Mouse (Mus musculus) stomach, embryonic 14.5 days (tissue): Measurements from ENCODE around the gene Idh2. TPM values are rescaled to one million over a fixed set of nuclear protein-coding genes. Genes with fewer than 3 reads are reported as not detected.

Experiments used
- ATAC-seq: fragments of 200-750 bp; cut with Nextera tagmentation; 2 replicates; pipeline ENCODE4 v1.8.0; 2017; ENCODE audit warnings: low read depth, moderate TSS enrichment; ENCODE audit not compliant: insufficient number of reproducible peaks, insufficient read depth, low FRiP score
- H3K27ac ChIP-seq: fragments of 300-500 bp; sonication (generic); 2 replicates; pipeline ENCODE4 v1.5.1; 2014; ENCODE audit warnings: mild to moderate bottlenecking, low read length, moderate library complexity, mixed read lengths
- H3K27me3 ChIP-seq: fragments of 300-500 bp; sonication (generic); 2 replicates; pipeline ENCODE4 v1.6.1; 2014; ENCODE audit warnings: low read length, control low read depth, mixed read lengths; ENCODE audit not compliant: control insufficient read depth, insufficient read depth
- H3K36me3 ChIP-seq: fragments of 300-500 bp; sonication (generic); 2 replicates; pipeline ENCODE4 v1.6.1; 2014; ENCODE audit warnings: mild to moderate bottlenecking, control low read depth, low read length, moderate library complexity, mixed read lengths; ENCODE audit not compliant: control insufficient read depth, insufficient read depth
- H3K4me1 ChIP-seq: fragments of 300-500 bp; sonication (generic); 2 replicates; pipeline ENCODE4 v1.6.1; 2014; ENCODE audit warnings: low read length, control low read depth, mixed read lengths; ENCODE audit not compliant: control insufficient read depth, insufficient read depth
- H3K4me2 ChIP-seq: fragments of 300-500 bp; sonication (generic); replicated peaks from 2 replicates; pipeline ENCODE4 v1.6.1; 2014; ENCODE audit warnings: low read depth, low read length, control low read depth
- H3K4me3 ChIP-seq: fragments of 300-500 bp; sonication (generic); 2 replicates; pipeline ENCODE4 v1.5.1; 2014; ENCODE audit warnings: low read depth, low read length, control low read depth
- H3K9ac ChIP-seq: fragments of 300-500 bp; sonication (generic); replicated peaks from 2 replicates; pipeline ENCODE4 v1.6.1; 2014; ENCODE audit warnings: low read depth, mild to moderate bottlenecking, control low read depth, low read length, moderate library complexity, mixed read lengths
- H3K9me3 ChIP-seq: fragments of 300-500 bp; sonication (generic); 2 replicates; pipeline ENCODE4 v1.6.1; 2016; ENCODE audit warnings: low read depth, low read length, control low read depth; ENCODE audit not compliant: control insufficient read depth
- WGBS: fragments of 180-500 bp; shearing (Covaris S2); extraction: QIAGEN DNeasy Blood & Tissue Kit; methylation state at CpG from one replicate; pipeline ENCODE4 v1.1.7; 2014; 5-methylcytosine and 5-hydroxymethylcytosine counted together
- polyA plus RNA-seq: library from polyadenylated mRNA; unstranded; fragments of >200 nt; fragmentation: Nextera tagmentation; extraction: Ambion mirVana; gene quantifications from 2 replicates; pipeline ENCODE4 v1.2.1, GENCODE M21; 2014

Gene Idh2
- 613 and 615 TPM in 2 replicates for polyA plus RNA-seq

DNA sequence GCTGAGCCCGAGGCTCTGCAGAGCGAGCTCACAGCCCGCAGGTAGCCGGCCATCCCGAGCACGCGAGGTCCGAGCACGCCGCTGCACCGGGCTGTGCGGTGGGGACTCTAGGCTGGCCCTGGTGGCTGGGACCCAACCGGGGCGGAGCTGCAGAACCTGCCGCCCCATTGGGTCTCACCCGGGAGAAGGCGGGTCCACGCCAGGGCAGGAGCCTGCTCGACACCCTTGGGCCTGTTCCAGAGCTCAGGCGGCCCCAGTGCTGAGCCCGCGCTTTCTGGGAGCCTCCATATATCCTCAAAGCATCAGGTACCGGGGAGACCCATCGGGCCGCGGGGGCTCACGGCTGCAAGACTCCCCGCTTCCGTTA lies at the start of gene Idh2:
Idh2 (minus strand) TSS at position 169 of the 367 bp plus-strand sequence.
- Histone ChIP-seq H3K4me3 (peak within 1 kb of the TSS; percentile 98), H3K4me1 (peaks cover 26% of the 10 kb centered on the region), H3K4me2 (peak within 1 kb of the TSS; percentile 93), H3K27ac (peak within 1 kb of the TSS; percentile 97), H3K27me3 (no peaks in the 10 kb centered on the region), H3K9ac (peak within 1 kb of the TSS; percentile 98), H3K9me3 (no peaks in the 10 kb centered on the region), H3K36me3 (peaks cover 4% of the 10 kb centered on the region)
- ATAC-seq = peak; percentile 96
- under 1% methylated on average over 29 of the region's 29 CpGs for WGBS

DNA sequence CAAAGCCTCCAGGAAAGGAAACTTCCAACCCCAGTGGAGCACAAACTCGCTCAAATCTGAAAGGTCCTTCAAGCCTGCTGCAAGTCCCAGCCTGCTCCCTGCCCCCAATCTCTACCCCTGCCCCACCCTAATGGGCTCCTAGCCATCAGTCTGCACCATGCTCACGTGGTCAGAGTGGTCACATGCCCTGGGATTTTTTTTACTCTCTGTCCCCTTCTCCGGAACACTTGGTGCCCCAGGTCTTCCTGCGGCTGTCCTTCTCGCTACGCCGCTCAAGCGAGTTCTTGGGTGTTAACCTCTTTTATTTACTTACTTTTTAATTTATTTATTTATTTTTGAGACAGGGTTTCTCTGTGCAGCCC lies 45.7 kb upstream of the Idh2 start:
- 62% methylated on average over 8 of the region's 8 CpGs for WGBS
- Histone ChIP-seq H3K27ac (peak overlapping the region; percentile 88; the same call in 1 of the 2 replicates), H3K4me1 (peaks cover 6% of the 10 kb centered on the region), H3K4me3 (no peak overlapping the region), H3K27me3 (no peaks in the 10 kb centered on the region), H3K4me2 (no peak overlapping the region), H3K9me3 (no peaks in the 10 kb centered on the region), H3K36me3 (no peaks in the 10 kb centered on the region), H3K9ac (no peak overlapping the region)
- peak; percentile 47; the same call in 1 of the 2 replicates for ATAC-seq

DNA sequence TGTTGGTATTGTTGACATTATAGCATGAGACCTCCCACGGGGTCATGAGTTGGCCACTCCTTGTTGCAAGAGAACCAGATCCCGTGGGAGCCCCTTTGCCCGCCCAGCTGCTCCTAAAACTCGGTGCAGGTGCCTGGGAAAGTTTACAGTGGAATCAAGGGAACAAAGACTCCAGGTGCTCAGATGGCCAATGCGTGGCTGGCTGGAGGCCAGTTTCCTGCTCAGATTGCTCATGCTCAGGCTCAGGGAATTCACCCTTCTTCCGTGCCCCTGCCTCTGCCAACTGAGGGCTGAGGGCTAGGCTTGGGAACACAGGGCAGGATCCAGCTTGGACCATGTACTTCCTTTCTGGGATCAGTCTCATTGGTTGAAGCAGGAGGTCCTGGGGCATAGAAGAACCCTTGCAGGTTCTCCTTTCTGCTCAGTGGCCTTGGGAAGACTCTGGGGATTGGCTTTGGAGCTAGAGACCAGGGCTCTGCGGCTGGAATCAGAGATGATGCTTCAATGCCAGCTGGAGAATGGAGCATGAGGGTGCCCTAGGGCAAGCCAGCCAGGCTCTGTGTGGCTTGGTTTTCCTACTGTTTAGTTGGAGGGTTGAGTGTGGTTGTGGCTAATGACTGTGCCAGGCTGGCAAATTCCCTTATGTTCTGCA lies 45.2 kb upstream of the Idh2 start:
- ATAC-seq = peak; percentile 70
- peak overlapping the region; percentile 88 for H3K27ac ChIP-seq
- no peak overlapping the region for H3K4me2 ChIP-seq
- H3K4me3 ChIP-seq = no peak overlapping the region
- H3K9me3 ChIP-seq = no peaks in the 10 kb centered on the region
- peaks cover 6% of the 10 kb centered on the region for H3K4me1 ChIP-seq
- H3K27me3 ChIP-seq = no peaks in the 10 kb centered on the region
- no peak overlapping the region for H3K9ac ChIP-seq
- no peaks in the 10 kb centered on the region for H3K36me3 ChIP-seq
- 39% methylated on average over 7 of the region's 7 CpGs for WGBS

DNA sequence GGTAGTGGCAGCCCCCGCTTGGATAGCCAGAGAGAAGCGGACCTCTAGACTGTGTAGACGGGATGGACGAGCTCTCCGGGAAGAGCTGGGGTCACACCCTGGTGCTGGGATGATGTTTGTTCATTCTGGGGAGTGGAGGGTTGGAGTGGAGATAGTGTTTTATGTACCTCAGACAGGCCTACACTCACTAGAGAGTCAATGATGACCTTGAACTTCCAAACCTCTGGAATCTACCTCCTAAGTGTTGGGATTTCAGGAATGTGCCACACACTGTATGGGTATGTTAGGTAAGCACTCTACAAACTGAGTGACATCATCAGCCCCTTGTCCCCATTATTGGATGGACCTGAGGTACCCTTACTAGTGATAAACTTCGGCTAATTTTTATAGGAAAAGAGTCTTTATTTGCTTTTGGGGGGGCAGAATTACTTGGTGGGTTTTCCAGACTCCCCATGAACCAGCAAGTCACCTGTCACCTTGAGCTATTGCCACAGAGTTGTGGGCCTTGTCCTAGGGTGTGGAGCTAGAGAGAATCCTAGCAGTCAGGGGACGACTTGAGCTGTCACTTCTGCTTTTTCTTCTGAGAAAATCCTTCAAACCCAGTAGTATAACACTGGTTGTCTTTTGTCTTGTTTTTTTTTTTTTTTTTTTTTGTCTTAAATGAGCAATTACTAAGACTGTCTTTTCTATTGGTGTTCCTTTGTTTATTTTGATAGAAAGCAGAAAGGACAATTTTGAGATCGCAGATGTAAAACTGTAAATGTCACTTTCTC lies 43.5 kb upstream of the Idh2 start:
- Histone ChIP-seq H3K27ac (no peak overlapping the region), H3K4me1 (peaks cover 6% of the 10 kb centered on the region), H3K9ac (no peak overlapping the region), H3K4me3 (no peak overlapping the region), H3K27me3 (no peaks in the 10 kb centered on the region), H3K9me3 (no peaks in the 10 kb centered on the region), H3K36me3 (no peaks in the 10 kb centered on the region), H3K4me2 (no peak overlapping the region)
- ATAC-seq = no peak
- WGBS = 79% methylated on average over 8 of the region's 8 CpGs

DNA sequence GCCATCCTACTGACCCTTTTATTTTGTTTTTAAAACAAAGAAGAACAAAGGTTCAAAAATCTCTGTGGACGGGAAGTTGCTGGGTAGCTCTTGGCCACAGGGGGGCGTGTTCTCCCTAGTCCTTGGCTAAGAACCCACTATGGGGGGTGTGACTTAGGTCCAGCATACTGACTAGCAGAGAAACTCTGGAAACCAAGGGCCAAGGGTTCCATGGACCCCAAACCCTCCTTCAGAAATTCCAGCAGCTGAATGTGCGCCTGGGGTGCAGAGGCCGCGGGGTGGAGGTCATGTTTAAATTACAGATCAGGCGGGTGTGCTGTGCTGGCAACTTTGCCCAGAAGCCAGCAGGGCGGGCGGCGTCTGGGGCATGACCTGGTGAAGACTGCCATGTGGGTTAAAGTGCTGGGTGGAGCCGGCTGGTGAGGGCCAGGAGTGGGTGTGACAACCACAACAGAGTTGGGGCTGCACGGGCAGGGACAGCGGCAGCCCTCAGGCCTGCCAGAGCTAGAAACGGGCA lies 41.6 kb upstream of the Idh2 start:
- H3K27me3 ChIP-seq = no peaks in the 10 kb centered on the region
- H3K9me3 ChIP-seq = no peaks in the 10 kb centered on the region
- no peak overlapping the region for H3K27ac ChIP-seq
- H3K9ac ChIP-seq = no peak overlapping the region
- 39% methylated on average over 13 of the region's 13 CpGs for WGBS
- no peak overlapping the region for H3K4me2 ChIP-seq
- no peaks in the 10 kb centered on the region for H3K36me3 ChIP-seq
- H3K4me3 ChIP-seq = no peak overlapping the region
- no peak; the same call in 1 of the 2 replicates for ATAC-seq
- peaks cover 6% of the 10 kb centered on the region for H3K4me1 ChIP-seq

DNA sequence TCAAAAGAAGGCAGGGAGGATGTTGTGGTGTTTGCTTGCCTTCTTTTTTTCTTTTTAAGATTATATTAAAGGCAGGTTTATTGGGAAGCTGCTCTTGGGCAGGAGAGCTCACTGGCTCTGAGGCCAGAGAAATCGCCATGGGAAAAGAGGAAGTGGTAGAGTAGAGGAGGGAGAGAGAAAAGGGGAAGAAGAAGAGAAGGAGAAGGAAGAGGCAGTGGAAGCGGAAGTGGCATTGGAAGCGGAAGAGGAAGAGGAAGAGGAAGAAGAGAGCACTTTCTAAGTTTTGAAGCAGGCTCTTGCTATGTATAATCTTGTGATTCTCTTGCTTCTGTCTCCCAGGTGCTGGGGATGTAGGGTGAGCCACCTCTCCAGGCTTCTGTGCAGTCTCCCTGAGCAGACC lies 39.5 kb upstream of the Idh2 start:
- Histone ChIP-seq H3K27me3 (no peaks in the 10 kb centered on the region), H3K9ac (no peak overlapping the region), H3K36me3 (no peaks in the 10 kb centered on the region), H3K4me2 (no peak overlapping the region), H3K4me3 (no peak overlapping the region), H3K27ac (no peak overlapping the region), H3K4me1 (peaks cover 2% of the 10 kb centered on the region; the same call in 1 of the 2 replicates), H3K9me3 (no peaks in the 10 kb centered on the region)
- WGBS = 86% methylated on average over 3 of the region's 3 CpGs
- ATAC-seq = no peak

DNA sequence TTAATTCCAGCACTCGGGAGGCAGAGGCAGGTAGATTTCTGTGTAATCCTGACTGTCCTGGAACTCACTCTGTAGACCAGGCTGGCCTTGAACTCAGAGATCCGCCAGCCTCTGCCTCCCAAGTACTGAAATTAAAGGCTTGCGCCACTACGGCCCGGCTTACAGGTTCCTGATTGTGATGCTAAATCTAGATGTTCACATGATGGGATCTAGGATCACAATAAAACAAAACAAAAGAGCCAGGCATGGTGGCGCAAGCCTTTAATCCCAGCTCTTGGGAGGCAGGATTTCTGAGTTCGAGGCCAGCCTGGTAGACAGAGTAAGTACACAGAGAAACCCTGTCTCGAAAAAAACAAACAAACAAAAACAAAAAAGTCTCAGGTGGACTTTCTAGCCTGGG lies 37.6 kb upstream of the Idh2 start:
- H3K9ac ChIP-seq = no peak overlapping the region
- peaks cover 5% of the 10 kb centered on the region; the same call in 1 of the 2 replicates for H3K4me1 ChIP-seq
- H3K27ac ChIP-seq = no peak overlapping the region
- H3K4me3 ChIP-seq = no peak overlapping the region
- H3K4me2 ChIP-seq = no peak overlapping the region
- H3K27me3 ChIP-seq = no peaks in the 10 kb centered on the region
- no peaks in the 10 kb centered on the region for H3K36me3 ChIP-seq
- H3K9me3 ChIP-seq = no peaks in the 10 kb centered on the region
- 92% methylated on average over 8 of the region's 8 CpGs for WGBS
- ATAC-seq = no peak

DNA sequence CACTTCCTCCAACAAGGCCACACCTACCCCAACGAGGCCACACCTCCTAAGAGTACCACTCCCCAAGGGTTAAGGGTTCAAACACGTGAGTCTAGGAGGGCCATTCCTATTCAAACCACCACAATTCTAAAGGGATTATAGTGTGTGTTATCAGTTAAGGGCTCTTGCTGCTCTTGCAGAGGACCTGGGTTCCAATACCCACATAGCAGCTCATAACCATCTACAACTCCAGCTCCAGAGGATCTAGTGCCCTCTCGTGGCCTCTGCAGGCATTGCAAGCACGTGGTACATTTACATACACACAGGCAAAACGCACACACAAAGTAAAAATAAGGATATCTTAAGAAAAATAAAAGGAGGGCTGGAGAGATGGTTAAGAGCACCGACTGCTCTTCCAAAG lies 37.0 kb upstream of the Idh2 start:
- Histone ChIP-seq H3K9ac (no peak overlapping the region), H3K27me3 (no peaks in the 10 kb centered on the region), H3K27ac (no peak overlapping the region), H3K36me3 (no peaks in the 10 kb centered on the region), H3K4me2 (no peak overlapping the region), H3K9me3 (no peaks in the 10 kb centered on the region), H3K4me3 (no peak overlapping the region), H3K4me1 (peaks cover 5% of the 10 kb centered on the region; the same call in 1 of the 2 replicates)
- 67% methylated on average over 6 of the region's 6 CpGs for WGBS
- no peak for ATAC-seq
